Mouse (Mus musculus) liver, postnatal 0 days (tissue): Measurements from ENCODE around the gene Serpina12.

Source experiments
- CTCF ChIP-seq: sonication (generic); IDR thresholded peaks from 2 replicates; pipeline ENCODE4 v1.5.1; 2016; ENCODE audit warnings: antibody characterized with exemption, low read depth
- EP300 ChIP-seq: IDR thresholded peaks from 2 replicates; pipeline ENCODE4 v1.6.1; 2016; ENCODE audit warnings: antibody characterized with exemption, low read depth, mild to moderate bottlenecking

DNA sequence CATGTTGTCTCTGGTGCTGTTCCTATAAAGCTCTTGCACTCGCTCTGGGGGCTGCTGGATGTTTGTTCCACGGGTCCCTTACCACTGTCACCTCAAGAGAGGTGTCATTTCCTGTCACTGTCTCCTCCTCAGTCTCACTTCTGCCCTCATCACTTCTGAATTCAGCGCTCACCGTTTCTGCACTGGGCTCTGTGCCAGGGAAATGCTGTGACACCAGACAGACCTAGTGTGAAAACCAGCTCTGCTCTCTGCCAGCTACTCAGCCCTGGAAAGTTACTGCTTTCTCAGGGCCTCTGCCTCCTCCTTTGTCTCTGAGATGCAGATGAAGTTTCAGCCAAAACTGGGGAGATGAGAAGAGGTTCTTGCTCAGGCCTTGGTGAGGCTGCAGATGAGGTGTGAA lies 12.8 kb upstream of the Serpina12 start:
- TF ChIP-seq CTCF (no peak), EP300 (no peak)
